Mouse (Mus musculus) liver, adult 2 months (tissue): ENCODE measurements around the gene Cdc6.
"Not testable (repeated sequence)": the region's sequence is repeated elsewhere in the genome, so short reads cannot be mapped to it uniquely, and the experiment has no call there.

Source experiments
- CTCF ChIP-seq: fragments of 200-500 bp; IDR thresholded peaks from 2 replicates; pipeline ENCODE4 v1.5.1; 2011; ENCODE audit warnings: low read depth, low read length, control low read depth
- POLR2A ChIP-seq: fragments of 200-500 bp; IDR thresholded peaks from 2 replicates; pipeline ENCODE4 v1.6.1; 2011; ENCODE audit warnings: low read length, control low read depth; ENCODE audit not compliant: insufficient read depth; ENCODE audit errors: extremely low read depth

GRCm38 (mm10) chr11:98933847-98934246, 26.2 kb downstream of the Cdc6 start:
- TF ChIP-seq POLR2A, CTCF: not testable (repeated sequence)
